Mouse (Mus musculus) CH12.LX (cell line): Measurements from ENCODE around the gene Ebf1. TPM values are rescaled to one million over a fixed set of nuclear protein-coding genes. Genes with fewer than 3 reads are reported as not detected.

ENCODE experiments used
- DNase-seq: peaks from one replicate; pipeline ENCODE4 v3.0.0-alpha.2; 2013; ENCODE audit errors: extremely low read depth
- H3K27ac ChIP-seq: 2 replicates; pipeline ENCODE4 v1.5.1; 2012; ENCODE audit warnings: low read depth, mild to moderate bottlenecking, control low read depth, moderate library complexity; ENCODE audit not compliant: insufficient read depth
- H3K27me3 ChIP-seq: replicated peaks from 2 replicates; pipeline ENCODE3; 2012; ENCODE audit warnings: inconsistent platforms
- H3K36me3 ChIP-seq, 2 experiments: replicated peaks in 1 of 2; 2 replicates each; pipeline versions ENCODE3 to v1.6.1; 2012; ENCODE audit warnings: inconsistent platforms in 1 of 2, low read length in 1 of 2, mild to moderate bottlenecking in 1 of 2, mixed read lengths in 1 of 2, moderate library complexity in 1 of 2; ENCODE audit not compliant: control insufficient read depth in 1 of 2, insufficient read depth in 1 of 2
- H3K4me1 ChIP-seq, 2 experiments: 2 replicates each; pipeline ENCODE4 v1.6.1; 2012; ENCODE audit warnings: inconsistent platforms in 1 of 2, moderate library complexity in 1 of 2; ENCODE audit not compliant: insufficient read depth in 2 of 2, control insufficient read depth in 1 of 2
- H3K4me2 ChIP-seq: 2 replicates; pipeline ENCODE4 v1.6.1; 2012; ENCODE audit warnings: low read depth, mild to moderate bottlenecking, control low read depth; ENCODE audit not compliant: poor library complexity, insufficient read depth, severe bottlenecking
- H3K4me3 ChIP-seq, 3 experiments: fragments of 150-350 bp in 1 of 3; sonication (generic) in 1 of 3; replicated peaks in 1 of 3; 2 replicates each; pipeline versions ENCODE3 to v1.5.1; 2011 to 2012; ENCODE audit warnings: low read depth in 2 of 3, low read length in 2 of 3, mild to moderate bottlenecking in 2 of 3, moderate library complexity in 2 of 3, control low read depth in 1 of 3, improper control_type of control experiment in 1 of 3, inconsistent platforms in 1 of 3, mixed read lengths in 1 of 3; ENCODE audit not compliant: poor library complexity in 1 of 3
- H3K79me2 ChIP-seq: replicated peaks from 2 replicates; pipeline ENCODE4 v1.6.1; 2012; ENCODE audit warnings: mild to moderate bottlenecking, moderate library complexity; ENCODE audit not compliant: control insufficient read depth, poor library complexity, insufficient read depth, severe bottlenecking; ENCODE audit errors: extremely low read depth
- H3K9ac ChIP-seq: 2 replicates; pipeline ENCODE4 v1.6.1; 2012; ENCODE audit warnings: low read depth, mild to moderate bottlenecking, control low read depth, moderate library complexity; ENCODE audit not compliant: insufficient read depth
- H3K9me3 ChIP-seq: replicated peaks from 2 replicates; pipeline ENCODE3; 2012; ENCODE audit warnings: low read length, inconsistent platforms, mixed read lengths
- BHLHE40 ChIP-seq: IDR thresholded peaks from 2 replicates; pipeline ENCODE4 v1.6.1; 2011; ENCODE audit warnings: mild to moderate bottlenecking, low read depth, low read length, improper control_type of control experiment
- CHD2 ChIP-seq: IDR thresholded peaks from 2 replicates; pipeline ENCODE4 v1.6.1; 2011; ENCODE audit warnings: low read length, improper control_type of control experiment
- CTCF ChIP-seq, 2 experiments: IDR thresholded peaks in 1 of 2; conservative IDR thresholded peaks in 1 of 2; 2 replicates each; pipeline ENCODE4 v1.5.1; 2011 to 2012; ENCODE audit warnings: low read depth in 2 of 2, low read length in 2 of 2, improper control_type of control experiment in 1 of 2, inconsistent platforms in 1 of 2, mild to moderate bottlenecking in 1 of 2, moderate library complexity in 1 of 2
- ELF1 ChIP-seq: IDR thresholded peaks from 2 replicates; pipeline ENCODE4 v1.6.1; 2014; ENCODE audit warnings: low read depth, mild to moderate bottlenecking, inconsistent platforms, low read length, improper control_type of control experiment
- EP300 ChIP-seq: IDR thresholded peaks from 2 replicates; pipeline ENCODE4 v1.6.1; 2011; ENCODE audit warnings: low read length, improper control_type of control experiment
- GABPA ChIP-seq: IDR thresholded peaks from 2 replicates; pipeline ENCODE4 v1.6.1; 2012; ENCODE audit warnings: low read depth, low read length, improper control_type of control experiment, inconsistent platforms; ENCODE audit not compliant: insufficient replicate concordance
- HCFC1 ChIP-seq: IDR thresholded peaks from 2 replicates; pipeline ENCODE4 v1.6.1; 2012; ENCODE audit warnings: low read depth, mild to moderate bottlenecking, inconsistent platforms, low read length, improper control_type of control experiment
- IRF4 ChIP-seq: IDR thresholded peaks from 2 replicates; pipeline ENCODE4 v1.6.1; 2014; ENCODE audit warnings: low read depth, mild to moderate bottlenecking, inconsistent platforms, low read length, improper control_type of control experiment
- JUN ChIP-seq: IDR thresholded peaks from 2 replicates; pipeline ENCODE4 v1.6.1; 2011; ENCODE audit warnings: low read depth, mild to moderate bottlenecking, low read length, improper control_type of control experiment, moderate library complexity; ENCODE audit not compliant: insufficient read depth
- KAT2A ChIP-seq: IDR thresholded peaks from 2 replicates; pipeline ENCODE4 v1.6.1; 2012; ENCODE audit warnings: low read length, improper control_type of control experiment, inconsistent platforms; ENCODE audit not compliant: insufficient replicate concordance
- MAFK ChIP-seq: IDR thresholded peaks from 2 replicates; pipeline ENCODE4 v1.6.1; 2011; ENCODE audit warnings: low read length, improper control_type of control experiment; ENCODE audit not compliant: insufficient replicate concordance
- MAX ChIP-seq: IDR thresholded peaks from 2 replicates; pipeline ENCODE4 v1.6.1; 2011; ENCODE audit warnings: low read length, improper control_type of control experiment
- MAZ ChIP-seq: IDR thresholded peaks from 2 replicates; pipeline ENCODE4 v1.6.1; 2012; ENCODE audit warnings: low read depth, mild to moderate bottlenecking, inconsistent platforms, low read length, improper control_type of control experiment, moderate library complexity
- MEF2A ChIP-seq: IDR thresholded peaks from 2 replicates; pipeline ENCODE4 v1.6.1; 2014; ENCODE audit warnings: low read depth, mild to moderate bottlenecking, inconsistent platforms, low read length, improper control_type of control experiment, borderline replicate concordance
- MYC ChIP-seq: IDR thresholded peaks from 2 replicates; pipeline ENCODE4 v1.6.1; 2011; ENCODE audit warnings: low read depth, mild to moderate bottlenecking, improper control_type of control experiment, low read length
- NELFE ChIP-seq: IDR thresholded peaks from 2 replicates; pipeline ENCODE4 v1.6.1; 2011; ENCODE audit warnings: low read depth, low read length, improper control_type of control experiment
- PAX5 ChIP-seq: IDR thresholded peaks from 2 replicates; pipeline ENCODE4 v1.6.1; 2012; ENCODE audit warnings: low read length, inconsistent platforms, mixed read lengths
- POLR2A ChIP-seq: IDR thresholded peaks from 2 replicates; pipeline ENCODE4 v1.6.1; 2011; ENCODE audit warnings: low read depth, mild to moderate bottlenecking, improper control_type of control experiment, low read length
- RAD21 ChIP-seq: IDR thresholded peaks from 2 replicates; pipeline ENCODE4 v1.6.1; 2011; ENCODE audit warnings: low read depth, mild to moderate bottlenecking, low read length, improper control_type of control experiment, moderate library complexity
- RCOR1 ChIP-seq: conservative IDR thresholded peaks from 2 replicates; pipeline ENCODE4 v1.6.1; 2012; ENCODE audit warnings: low read depth, mild to moderate bottlenecking, inconsistent platforms, low read length, improper control_type of control experiment
- SIN3A ChIP-seq: IDR thresholded peaks from 2 replicates; pipeline ENCODE4 v1.6.1; 2012; ENCODE audit warnings: low read length, improper control_type of control experiment, inconsistent platforms
- TBP ChIP-seq: conservative IDR thresholded peaks from 2 replicates; pipeline ENCODE4 v1.6.1; 2011; ENCODE audit warnings: low read depth, low read length, improper control_type of control experiment
- TCF12 ChIP-seq: IDR thresholded peaks from 2 replicates; pipeline ENCODE4 v1.6.1; 2014; ENCODE audit warnings: low read depth, mild to moderate bottlenecking, inconsistent platforms, low read length, improper control_type of control experiment
- USF1 ChIP-seq: IDR thresholded peaks from 2 replicates; pipeline ENCODE4 v1.6.1; 2014; ENCODE audit warnings: low read depth, mild to moderate bottlenecking, inconsistent platforms, low read length, improper control_type of control experiment
- ZNF384 ChIP-seq: IDR thresholded peaks from 2 replicates; pipeline ENCODE4 v1.6.1; 2012; ENCODE audit warnings: low read depth, low read length, improper control_type of control experiment, inconsistent platforms
- dilution Hi-C: fragments of 300-500 bp; cut with MboI; formaldehyde crosslinking; loops from 2 replicates; pipeline ENCODE4 v1.14.3; 2020; ENCODE audit warnings: low sequenced_read_pairs; ENCODE audit not compliant: extremely low pct_unique_long_range_greater_than_20kb, extremely low pct_ligation_motif_present
- in situ Hi-C: fragments of 300-500 bp; cut with MboI; formaldehyde crosslinking; loops from 3 replicates; pipeline ENCODE4 v1.14.3; 2019; ENCODE audit warnings: low sequenced_read_pairs, low pct_ligation_motif_present, low pct_unique_long_range_greater_than_20kb, mixed read lengths
- polyA plus RNA-seq: library from polyadenylated mRNA; unstranded; fragments of >175 nt; gene quantifications from 2 replicates; pipeline ENCODE4 v1.2.1, GENCODE M21; 2012; ENCODE audit warnings: low read depth; ENCODE audit not compliant: insufficient read length
- total RNA-seq, 2 experiments: library from RNA; depleted of rRNA; stranded (reverse); fragments of 300-350 nt in 1 of 2; fragments of >200 nt in 1 of 2; gene quantifications; 2 replicates each; pipeline ENCODE4 v1.2.3; 2012 to 2014

Ebf1 gene
- total and polyA plus RNA-seq, 3 experiments: 37.8 to 60.7 (median 42.8) TPM

GRCm38 (mm10) chr11:44574391-44574790 lies 42.7 kb upstream of the Ebf1 start:
- in situ Hi-C loops: loop anchor here (25.0 kb wide), 1 partner anchor 812 kb away; no protein-coding TSS in a partner anchor
- TF ChIP-seq TCF12 (no peak), JUN (no peak), SIN3A (peak; percentile 11; the same call in 1 of the 2 replicates), RAD21 (no peak)

GRCm38 (mm10) chr11:44574820-44575219 lies 42.3 kb upstream of the Ebf1 start:
- TF ChIP-seq IRF4: peak; percentile 57; the same call in 1 of the 2 replicates
- TF ChIP-seq HCFC1: no peak
- TF ChIP-seq RCOR1: no peak
- TF ChIP-seq CHD2: peak; percentile 64; the same call in 1 of the 2 replicates
- TF ChIP-seq MAX: 0 out of 2 replicates have a peak, but pooled peaks have one; percentile 25
- 0 out of 2 replicates have a peak, but pooled peaks have one; percentile 31 for TF ChIP-seq MAFK
- peak; percentile 44 for TF ChIP-seq BHLHE40
- TF ChIP-seq POLR2A: no peak
- 0 out of 2 replicates have a peak, but pooled peaks have one; percentile 22 for TF ChIP-seq TBP
- TF ChIP-seq CTCF (conservative IDR thresholded peaks at IDR 0.05 in 1 of 2, IDR thresholded peaks at IDR 0.05 in 1 of 2; ENCODE audit: low read depth in 2 of 2, low read length in 2 of 2): no peak
- peak; percentile 32; the same call in 1 of the 2 replicates for TF ChIP-seq ELF1
- no peak for TF ChIP-seq ZNF384
- 0 out of 2 replicates have a peak, but pooled peaks have one; percentile 26 for TF ChIP-seq MAZ
- peak; percentile 58; the same call in 1 of the 2 replicates for TF ChIP-seq EP300
- TF ChIP-seq MEF2A: peak; percentile 87
- TF ChIP-seq MYC: no peak
- TF ChIP-seq USF1: no peak
- 0 out of 2 replicates have a peak, but pooled peaks have one; percentile 21 for TF ChIP-seq NELFE
- TF ChIP-seq KAT2A: no peak
- no peak for TF ChIP-seq GABPA
- TF ChIP-seq PAX5: no peak
- Histone ChIP-seq H3K9me3 (no peaks in the 10 kb centered on the region), H3K27ac (no peak overlapping the region), H3K9ac (no peak overlapping the region), H3K27me3 (no peaks in the 10 kb centered on the region), H3K36me3 (peaks cover 0 to 4% of the 10 kb centered on the region in 2 experiments), H3K79me2 (no peaks in the 10 kb centered on the region), H3K4me3 (no peak overlapping the region), H3K4me2 (peak overlapping the region; percentile 41; the same call in 1 of the 2 replicates), H3K4me1 (peaks cover 13 to 45% of the 10 kb centered on the region in 2 experiments)
- dilution Hi-C loops (no loop called here), in situ Hi-C loops (loop anchor here (25.0 kb wide), 3 partner anchors 813 to 1312 kb away; no protein-coding TSS in a partner anchor)
- peak; percentile 90 for DNase-seq

More at GRCm38 (mm10) chr11:44574391-44574790, 42.7 kb upstream of the Ebf1 start:
- Histone ChIP-seq H3K27ac (no peak overlapping the region), H3K36me3 (peaks cover 0 to 7% of the 10 kb centered on the region in 2 experiments), H3K9ac (no peak overlapping the region), H3K4me3 (no peak overlapping the region), H3K4me2 (no peak overlapping the region), H3K4me1 (peaks cover 13 to 45% of the 10 kb centered on the region in 2 experiments), H3K79me2 (no peaks in the 10 kb centered on the region), H3K27me3 (no peaks in the 10 kb centered on the region), H3K9me3 (peaks cover 3% of the 10 kb centered on the region)
- dilution Hi-C loops: no loop called here
- DNase-seq: no peak
